Mouse (Mus musculus) heart, postnatal 0 days (tissue): ENCODE measurements around the gene Gnaq.

Experiments used
- CTCF ChIP-seq: IDR thresholded peaks from 2 replicates; pipeline ENCODE4 v1.5.1; 2016; ENCODE audit warnings: antibody characterized with exemption, control low read depth, low read depth
- EP300 ChIP-seq: IDR thresholded peaks from 2 replicates; pipeline ENCODE4 v1.6.1; 2016; ENCODE audit warnings: antibody characterized with exemption, low read depth

DNA sequence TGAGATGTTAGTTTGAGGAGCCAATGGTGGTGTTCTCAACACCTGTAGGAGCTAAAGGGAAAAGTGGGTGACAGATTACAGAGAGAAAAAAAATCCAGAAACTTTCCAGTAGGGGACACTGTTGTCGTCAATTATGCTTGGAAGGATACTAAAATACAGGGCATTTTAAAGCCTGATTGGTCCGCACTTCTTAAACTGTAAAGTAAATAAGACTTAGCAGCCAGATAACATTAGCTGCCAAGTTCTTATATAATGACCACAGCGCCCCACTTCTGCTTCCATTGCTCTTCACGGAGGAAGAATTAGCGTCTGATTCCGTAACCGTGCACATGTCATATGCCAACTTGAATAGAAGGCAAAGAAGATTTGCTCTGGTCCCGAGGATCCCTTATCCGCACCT, 302.2 kb downstream of the Gnaq start:
- TF ChIP-seq CTCF (peak; percentile 46), EP300 (no peak)
